Mouse (Mus musculus) megakaryocyte-erythroid progenitor cell, adult 5-6 weeks (primary cell): Measurements from ENCODE around the gene Spata17. TPM values are rescaled to one million over a fixed set of nuclear protein-coding genes. Genes with fewer than 3 reads are reported as not detected.

Source experiments
- ATAC-seq: replicated peaks from 2 replicates; pipeline ENCODE4 v1.8.0; 2016; ENCODE audit warnings: mild to moderate bottlenecking, inconsistent platforms; ENCODE audit not compliant: severe bottlenecking, poor library complexity, low FRiP score, low TSS enrichment
- total RNA-seq, 2 experiments: library from RNA; stranded (forward) in 1 of 2; stranded (reverse) in 1 of 2; fragments of 200-1000, 215-1000 nt in 1 of 2; fragments of >200 nt in 1 of 2; fragmentation: Nextera tagmentation in 1 of 2; gene quantifications; 2 replicates each; pipeline ENCODE4 v1.2.3; 2014 to 2017

Gene Spata17
- total RNA-seq, 2 experiments from 2014 or later: 0.44 TPM; not detected in 1

DNA sequence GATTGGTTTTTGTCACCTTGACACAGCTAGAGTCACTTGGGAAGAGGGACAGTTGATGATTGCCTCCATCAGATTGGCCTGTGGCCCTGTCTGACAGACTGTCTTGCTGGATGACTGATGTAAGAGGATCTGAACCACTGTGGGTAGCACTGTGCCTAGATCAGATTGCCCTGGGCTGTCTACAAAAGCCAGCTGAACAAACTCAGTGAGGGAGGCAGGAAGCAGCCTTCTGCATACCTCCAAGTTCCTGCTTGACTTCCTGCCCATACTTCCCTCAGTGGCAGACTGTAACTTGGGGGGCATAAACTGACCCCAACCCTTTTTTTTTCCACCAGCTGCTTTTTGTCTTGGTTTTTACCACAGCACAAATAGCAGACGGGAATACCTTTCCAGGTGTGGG, 199.6 kb downstream of the Spata17 start:
- ATAC-seq: no peak

DNA sequence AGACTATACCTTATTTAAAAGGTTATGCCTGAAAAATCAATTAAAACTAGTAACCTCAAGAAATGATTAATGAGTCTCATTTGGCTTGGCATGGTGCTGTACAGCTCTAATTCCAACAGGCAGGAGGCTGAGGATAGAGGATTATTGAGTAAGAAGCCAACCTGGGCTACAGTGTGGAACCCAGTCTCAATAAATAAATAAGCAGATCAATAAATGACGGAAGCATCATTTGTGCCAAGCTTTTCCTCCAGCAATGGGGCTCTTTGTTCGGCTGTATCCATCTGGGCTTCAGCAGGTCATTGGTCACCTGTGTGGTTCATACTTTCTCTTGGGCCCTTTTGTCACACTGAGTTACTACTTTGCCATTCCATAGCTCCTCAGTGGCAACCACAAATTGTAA, 201.1 kb downstream of the Spata17 start:
- ATAC-seq: no peak

DNA sequence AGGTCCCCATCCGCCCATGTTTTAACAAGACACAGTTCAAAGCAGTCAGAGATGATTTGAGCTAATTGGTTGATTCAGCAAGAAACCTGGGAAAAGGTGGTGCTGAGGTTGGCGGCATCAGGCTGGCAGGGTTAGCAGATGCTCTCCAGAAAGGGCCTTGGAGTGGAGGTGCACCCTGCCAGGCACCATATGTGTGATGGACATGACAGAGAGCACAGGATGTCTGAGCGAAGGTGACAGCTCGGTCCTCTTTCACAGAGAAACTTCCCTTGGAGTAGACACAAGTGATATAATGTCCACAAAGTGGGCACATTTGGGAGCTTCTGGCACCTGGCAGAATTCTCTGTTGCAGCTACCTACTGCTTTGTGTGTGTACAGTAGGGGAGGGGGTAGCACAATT, 203.7 kb downstream of the Spata17 start:
- ATAC-seq: no peak

- no peak for ATAC-seq
These were observed 205.2 kb downstream of the Spata17 start for GRCm38 (mm10) chr1:187010071-187010470.

- ATAC-seq: no peak
These were observed 207.0 kb downstream of the Spata17 start for GRCm38 (mm10) chr1:187008236-187008635.

GRCm38 (mm10) chr1:187006227-187006925, 208.9 kb downstream of the Spata17 start:
- no peak for ATAC-seq

DNA sequence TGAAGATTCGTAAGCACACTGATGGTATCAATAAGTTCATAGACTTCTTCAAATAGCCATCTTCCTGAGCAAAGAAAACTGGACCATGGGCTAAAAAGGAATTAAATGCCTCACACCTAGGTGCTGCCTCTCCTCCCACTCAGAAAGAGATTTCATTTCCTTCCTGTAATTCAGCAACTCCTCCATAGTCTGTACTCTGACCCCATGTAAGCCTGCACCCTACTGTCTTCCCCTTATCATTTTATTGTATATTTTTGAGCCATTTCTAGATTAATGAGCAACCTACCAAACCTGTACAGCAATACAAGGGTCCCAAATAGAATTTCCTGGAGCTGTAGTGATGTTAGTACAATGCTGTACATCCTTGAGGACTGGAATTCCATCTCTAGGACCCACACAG, 211.0 kb downstream of the Spata17 start:
- no peak for ATAC-seq

- no peak for ATAC-seq
These were observed 211.8 kb downstream of the Spata17 start for GRCm38 (mm10) chr1:187003441-187003861.

DNA sequence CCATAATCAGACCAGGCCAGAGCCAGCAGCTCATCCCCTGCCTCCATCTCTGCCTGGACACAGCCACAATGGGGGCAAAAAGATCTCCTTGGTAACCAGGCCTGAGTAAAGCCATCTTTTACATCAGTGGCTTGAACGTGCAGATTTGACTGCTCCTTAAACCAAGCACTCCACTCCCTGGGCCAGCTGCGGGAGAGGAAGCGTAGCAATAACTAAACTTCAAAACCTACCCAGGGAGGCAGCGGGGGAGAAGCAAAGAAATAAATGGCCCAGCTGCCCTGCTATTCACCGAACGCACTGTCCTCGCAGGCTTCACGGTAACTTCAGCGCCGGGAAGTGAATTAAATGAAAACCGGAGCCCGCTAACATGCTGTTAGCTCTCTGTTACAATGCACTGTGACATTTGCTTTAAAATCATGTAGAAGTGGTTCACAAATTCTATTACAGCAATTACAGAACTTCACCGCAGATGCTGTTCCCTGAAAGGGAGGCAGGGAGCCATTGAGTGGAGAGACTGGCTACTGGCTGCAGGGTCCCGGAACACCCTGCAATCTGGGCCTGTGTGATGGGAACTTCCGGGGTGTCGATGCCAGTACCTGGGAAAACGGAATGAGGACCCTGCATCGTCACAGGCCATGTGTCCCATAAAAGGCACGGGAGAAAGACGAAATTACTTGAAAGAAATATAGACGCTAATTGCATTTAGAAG, 217.5 kb downstream of the Spata17 start:
- no peak for ATAC-seq

Other genes starting within 250 kb of the Spata17 start
- not detected in 2 replicates for gene D1Pas1, start 248.0 kb downstream of the Spata17 start, total RNA-seq (2014; fragmentation: Nextera tagmentation)
- gene D1Pas1, start 248.0 kb downstream of the Spata17 start, total RNA-seq (2017): not detected in 2 replicates
- 14.2 and 21.7 TPM in 2 replicates for gene Gpatch2, start within 50 bp of the Spata17 start, total RNA-seq (2014; fragmentation: Nextera tagmentation)
- 20.7 and 27.2 TPM in 2 replicates for gene Gpatch2, start within 50 bp of the Spata17 start, total RNA-seq (2017)